Mouse (Mus musculus) liver, adult 2 months (tissue): Measurements from ENCODE around the gene Smarcd3. TPM values are rescaled to one million over a fixed set of nuclear protein-coding genes. Genes with fewer than 3 reads are reported as not detected.
"Not testable (repeated sequence)": the region's sequence is repeated elsewhere in the genome, so short reads cannot be mapped to it uniquely, and the experiment has no call there.

Experiments
- DNase-seq: peaks from one replicate; pipeline ENCODE4 v3.0.0-alpha.2; 2011; ENCODE audit warnings: low read depth, low spot score; ENCODE audit errors: extremely low read depth
- H3K27ac ChIP-seq: fragments of 200-500 bp; replicated peaks from 2 replicates; pipeline ENCODE4 v1.5.1; 2012; ENCODE audit warnings: low read depth, mild to moderate bottlenecking, control low read depth, inconsistent platforms, low read length; ENCODE audit not compliant: insufficient read depth
- H3K27me3 ChIP-seq: fragments of 200-500 bp; 2 replicates; pipeline ENCODE4 v1.6.1; 2012; ENCODE audit warnings: mild to moderate bottlenecking, moderate library complexity, low read length, inconsistent platforms; ENCODE audit not compliant: control insufficient read depth, insufficient read depth
- H3K36me3 ChIP-seq: fragments of 200-500 bp; 2 replicates; pipeline ENCODE4 v1.6.1; 2012; ENCODE audit warnings: low read length, inconsistent platforms; ENCODE audit not compliant: control insufficient read depth, insufficient read depth
- H3K4me1 ChIP-seq: fragments of 200-500 bp; 2 replicates; pipeline ENCODE4 v1.6.1; 2011; ENCODE audit warnings: low read length; ENCODE audit not compliant: control insufficient read depth, insufficient read depth
- H3K4me3 ChIP-seq: fragments of 200-500 bp; 2 replicates; pipeline ENCODE4 v1.5.1; 2011; ENCODE audit warnings: low read depth, mild to moderate bottlenecking, control low read depth, low read length, moderate library complexity; ENCODE audit not compliant: insufficient read depth
- H3K79me2 ChIP-seq: fragments of 200-500 bp; 2 replicates; pipeline ENCODE4 v1.6.1; 2012; ENCODE audit warnings: inconsistent platforms, mild to moderate bottlenecking, low read length, moderate library complexity; ENCODE audit not compliant: control insufficient read depth, insufficient read depth
- H3K9ac ChIP-seq: fragments of 200-500 bp; 2 replicates; pipeline ENCODE4 v1.6.1; 2012; ENCODE audit warnings: low read depth, mild to moderate bottlenecking, control low read depth, inconsistent platforms, low read length
- CTCF ChIP-seq: fragments of 200-500 bp; IDR thresholded peaks from 2 replicates; pipeline ENCODE4 v1.5.1; 2011; ENCODE audit warnings: low read depth, low read length, control low read depth
- POLR2A ChIP-seq: fragments of 200-500 bp; IDR thresholded peaks from 2 replicates; pipeline ENCODE4 v1.6.1; 2011; ENCODE audit warnings: low read length, control low read depth; ENCODE audit not compliant: insufficient read depth; ENCODE audit errors: extremely low read depth
- WGBS: fragments of 180-500 bp; shearing (Covaris S2); methylation state at CpG from one replicate; pipeline ENCODE4 v1.1.7; 2018; 5-methylcytosine and 5-hydroxymethylcytosine counted together
- polyA plus RNA-seq: library from polyadenylated mRNA; depleted of rRNA; stranded (reverse); fragments of >200 nt; gene quantifications from 2 replicates; pipeline ENCODE4 v1.2.3, GENCODE M21; 2012
- total RNA-seq: library from RNA; depleted of rRNA; stranded (reverse); fragments of >200 nt; gene quantifications from 2 replicates; pipeline ENCODE4 v1.2.3, GENCODE M21; 2014

Gene Smarcd3
- total and polyA plus RNA-seq, 2 experiments = 0.55 to 1.3 TPM

- H3K9ac ChIP-seq = peak overlapping the region; percentile 19; the same call in 1 of the 2 replicates
- H3K4me3 ChIP-seq = peak overlapping the region; percentile 58
- TF ChIP-seq POLR2A (no peak), CTCF (no peak)
- peaks cover 9% of the 10 kb centered on the region; the same call in 1 of the 2 replicates for H3K36me3 ChIP-seq
- WGBS = 60% methylated on average over 6 of the region's 6 CpGs
- no peaks in the 10 kb centered on the region for H3K27me3 ChIP-seq
- DNase-seq = no peak
- peaks cover 8% of the 10 kb centered on the region; the same call in 1 of the 2 replicates for H3K79me2 ChIP-seq
- H3K4me1 ChIP-seq = peaks cover 6% of the 10 kb centered on the region
- peak overlapping the region; percentile 74 for H3K27ac ChIP-seq
These were observed 45.9 kb downstream of the Smarcd3 start for GRCm38 (mm10) chr5:24578109-24578963.

- Histone ChIP-seq H3K79me2 (peaks cover 8% of the 10 kb centered on the region; the same call in 1 of the 2 replicates), H3K27me3 (no peaks in the 10 kb centered on the region), H3K36me3 (peaks cover 19% of the 10 kb centered on the region), H3K4me3 (peak within 1 kb of the TSS; percentile 81), H3K4me1 (peaks cover 6% of the 10 kb centered on the region), H3K27ac (peak within 1 kb of the TSS; percentile 74), H3K9ac (peak within 1 kb of the TSS; percentile 79)
- DNase-seq = peak; percentile 100
- peak; percentile 79 for TF ChIP-seq POLR2A
- TF ChIP-seq CTCF = no peak
- under 1% methylated on average over 48 of the region's 48 CpGs for WGBS
These were observed 46.9 kb downstream of the Smarcd3 start, which contains the start of gene Abcf2 for GRCm38 (mm10) chr5:24577183-24577929. TSS of gene Abcf2 (minus strand) at chr5:24577467.

GRCm38 (mm10) chr5:24576801-24577182 is 47.4 kb downstream of the Smarcd3 start:
- H3K36me3 ChIP-seq = peaks cover 24% of the 10 kb centered on the region
- H3K27ac ChIP-seq = peak overlapping the region; percentile 58
- H3K9ac ChIP-seq = peak overlapping the region; percentile 79
- peaks cover 6% of the 10 kb centered on the region for H3K4me1 ChIP-seq
- H3K4me3 ChIP-seq = peak overlapping the region; percentile 81
- under 1% methylated on average over 32 of the region's 32 CpGs for WGBS
- H3K27me3 ChIP-seq = no peaks in the 10 kb centered on the region
- peaks cover 8% of the 10 kb centered on the region; the same call in 1 of the 2 replicates for H3K79me2 ChIP-seq
- DNase-seq = no peak
- TF ChIP-seq POLR2A (no peak), CTCF (no peak)

GRCm38 (mm10) chr5:24575948-24576347 is 48.3 kb downstream of the Smarcd3 start:
- no peak for DNase-seq
- Histone ChIP-seq H3K27me3 (no peaks in the 10 kb centered on the region), H3K4me1 (peaks cover 6% of the 10 kb centered on the region), H3K9ac (no peak overlapping the region), H3K4me3 (no peak overlapping the region), H3K79me2 (peaks cover 8% of the 10 kb centered on the region; the same call in 1 of the 2 replicates), H3K36me3 (peaks cover 28% of the 10 kb centered on the region), H3K27ac (no peak overlapping the region)
- 88% methylated on average over 1 of the region's 1 CpGs for WGBS
- TF ChIP-seq POLR2A (no peak), CTCF (no peak)

DNA sequence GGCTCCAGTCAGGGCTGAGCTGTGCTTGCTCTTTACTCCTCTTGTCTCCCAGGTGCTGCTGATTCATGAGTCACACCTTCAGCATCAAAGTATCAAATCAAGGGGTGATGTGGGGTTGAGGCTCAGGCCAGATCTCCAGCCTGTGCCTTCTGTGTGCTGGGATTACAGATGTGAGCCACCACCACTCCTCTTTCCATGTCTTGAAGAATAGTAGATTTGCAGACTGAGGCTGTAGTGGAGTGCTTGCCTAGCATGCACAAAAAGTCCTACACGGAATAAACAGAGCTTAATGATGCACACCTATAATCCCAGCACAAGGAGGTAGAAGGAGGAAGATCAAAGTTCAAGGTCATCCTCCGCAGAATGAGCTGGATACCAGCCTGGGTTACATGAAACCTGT is 67.5 kb downstream of the Smarcd3 start, which contains the start of gene 4931409K22Rik:
Gene 4931409K22Rik (minus strand): TSS at position 101 of the 400 bp plus-strand sequence.
- no peaks in the 10 kb centered on the region for H3K27me3 ChIP-seq
- DNase-seq = no peak
- no peak within 1 kb of the TSS for H3K9ac ChIP-seq
- no peaks in the 10 kb centered on the region for H3K4me1 ChIP-seq
- WGBS = 53% methylated on average over 2 of the region's 2 CpGs
- H3K79me2 ChIP-seq = no peaks in the 10 kb centered on the region
- no peak for TF ChIP-seq CTCF
- TF ChIP-seq POLR2A = no peak
- no peaks in the 10 kb centered on the region for H3K36me3 ChIP-seq
- H3K4me3 ChIP-seq = no peak within 1 kb of the TSS
- no peak within 1 kb of the TSS for H3K27ac ChIP-seq

DNA sequence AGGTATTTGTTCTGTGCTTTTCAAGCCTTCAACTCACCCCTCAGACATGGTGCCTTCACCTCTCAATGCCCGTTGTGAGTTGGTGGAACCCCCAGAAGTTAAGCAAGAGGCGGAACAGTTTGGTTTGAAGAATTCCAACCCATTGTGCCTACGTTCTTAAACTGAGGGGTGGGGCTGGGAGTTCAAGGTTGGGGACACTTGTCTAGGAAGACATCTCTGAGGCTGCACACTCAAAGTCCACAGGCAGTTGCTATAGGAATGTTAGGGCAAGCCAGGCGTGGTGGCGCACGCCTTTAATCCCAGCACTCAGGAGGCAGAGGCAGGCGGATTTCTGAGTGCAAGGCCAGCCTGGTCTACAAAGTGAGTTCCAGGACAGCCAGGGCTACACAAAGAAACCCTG is 68.9 kb downstream of the Smarcd3 start:
- H3K36me3 ChIP-seq, H3K79me2 ChIP-seq, H3K27ac ChIP-seq, H3K4me1 ChIP-seq, DNase-seq, H3K9ac ChIP-seq, H3K27me3 ChIP-seq, H3K4me3 ChIP-seq: not testable (repeated sequence)
- 89% methylated on average over 7 of the region's 7 CpGs for WGBS
